Mouse (Mus musculus) ES-Bruce4 (cell line): ENCODE measurements around the gene Med29.

Experiments used
- CTCF ChIP-seq: IDR thresholded peaks from one replicate; pipeline ENCODE4 v1.8.1; 2011; ENCODE audit warnings: low read depth, low read length
- EP300 ChIP-seq: IDR thresholded peaks from 2 replicates; pipeline ENCODE4 v1.6.1; 2011; ENCODE audit warnings: low read depth, low read length; ENCODE audit not compliant: insufficient read depth

GRCm38 (mm10) chr7:28398696-28399340, 6.3 kb upstream of the Med29 start:
- TF ChIP-seq CTCF: no peak
- TF ChIP-seq EP300: no peak
